Mouse (Mus musculus): Measurements from ENCODE around the gene Spata13. TPM values are rescaled to one million over a fixed set of nuclear protein-coding genes. Genes with fewer than 3 reads are reported as not detected.

Gene Spata13
- polyA plus RNA-seq, 1 experiment from 2014 or later, result 14.0 TPM

DNA sequence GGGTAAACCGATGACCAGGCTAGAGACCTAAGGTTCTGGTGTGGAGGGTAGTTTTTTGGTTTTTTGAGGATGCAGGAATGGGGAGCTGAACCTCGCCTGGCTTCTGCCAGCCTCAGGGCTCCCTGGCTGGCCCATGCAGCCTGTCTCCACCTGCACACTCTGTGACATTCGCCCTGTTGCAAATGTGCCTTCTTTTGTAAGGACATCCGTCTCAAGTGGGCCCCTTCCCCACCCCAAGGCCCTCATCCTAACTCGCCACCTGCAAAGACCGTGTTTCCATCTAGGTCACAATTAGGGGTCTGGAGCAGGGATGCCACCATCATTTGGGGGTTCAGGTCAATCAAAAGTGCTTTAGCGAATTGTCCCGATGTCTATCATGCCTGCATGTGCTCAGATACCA, 75.9 kb downstream of the Spata13 start:
- Histone ChIP-seq H3K36me3 (replicated peaks; ENCODE audit: insufficient read depth, low read length) (peaks cover 4% of the 10 kb centered on the region; the same call in 1 of the 2 replicates), H3K27ac (ENCODE audit: low read depth) (0 out of 2 replicates have a peak overlapping the region, but pooled peaks have one; percentile 49), H3K4me2 (ENCODE audit: low read depth, low read length) (no peak overlapping the region), H3K9me3 (ENCODE audit: low read length) (no peaks in the 10 kb centered on the region), H3K27me3 (ENCODE audit: insufficient read depth, low read length) (no peaks in the 10 kb centered on the region), H3K4me1 (ENCODE audit: insufficient read depth) (peaks cover 8% of the 10 kb centered on the region; the same call in 1 of the 2 replicates), H3K4me3 (ENCODE audit: low read depth, low read length) (no peak overlapping the region), H3K9ac (replicated peaks) (no peak overlapping the region)
- WGBS (ENCODE audit: insufficient replicate concordance), result 62% methylated on average over 8 of the region's 8 CpGs
- TF ChIP-seq EP300 (IDR thresholded peaks at IDR 0.05; ENCODE audit: low read depth), result no peak
- no peak for TF ChIP-seq CTCF (IDR thresholded peaks at IDR 0.05; ENCODE audit: low read depth)
- ATAC-seq (no peak), DNase-seq (no peak)

DNA sequence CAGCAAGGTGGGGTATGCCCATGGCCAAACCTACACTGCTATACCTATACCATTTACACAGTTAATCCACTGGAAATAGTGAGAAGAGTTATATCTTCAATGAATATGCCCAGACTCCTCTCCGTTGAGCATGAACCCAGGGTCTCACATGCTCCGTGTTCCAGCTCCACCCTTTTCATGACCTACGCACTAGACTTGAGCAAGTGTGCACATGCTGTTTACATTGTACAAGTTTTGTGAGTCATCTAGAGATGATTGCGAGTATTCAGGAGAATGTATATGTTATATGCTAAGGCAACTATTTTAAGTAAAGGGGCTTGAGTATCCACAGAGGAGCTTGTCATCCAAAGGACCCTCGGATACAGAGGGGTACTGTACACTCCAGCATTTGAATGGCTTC, 77.4 kb downstream of the Spata13 start:
- no peak overlapping the region for H3K27ac ChIP-seq (ENCODE audit: low read depth)
- peaks cover 4% of the 10 kb centered on the region; the same call in 1 of the 2 replicates for H3K36me3 ChIP-seq (replicated peaks; ENCODE audit: insufficient read depth, low read length)
- no peaks in the 10 kb centered on the region for H3K27me3 ChIP-seq (ENCODE audit: insufficient read depth, low read length)
- 84% methylated on average over 5 of the region's 5 CpGs for WGBS (ENCODE audit: insufficient replicate concordance)
- H3K4me1 ChIP-seq (ENCODE audit: insufficient read depth), result peaks cover 4% of the 10 kb centered on the region; the same call in 1 of the 2 replicates
- H3K4me3 ChIP-seq (ENCODE audit: low read depth, low read length), result no peak overlapping the region
- TF ChIP-seq EP300 (IDR thresholded peaks at IDR 0.05; ENCODE audit: low read depth) (no peak), CTCF (IDR thresholded peaks at IDR 0.05; ENCODE audit: low read depth) (no peak)
- no peak overlapping the region for H3K4me2 ChIP-seq (ENCODE audit: low read depth, low read length)
- ATAC-seq, result no peak
- DNase-seq, result no peak
- H3K9ac ChIP-seq (replicated peaks), result no peak overlapping the region
- no peaks in the 10 kb centered on the region for H3K9me3 ChIP-seq (ENCODE audit: low read length)

DNA sequence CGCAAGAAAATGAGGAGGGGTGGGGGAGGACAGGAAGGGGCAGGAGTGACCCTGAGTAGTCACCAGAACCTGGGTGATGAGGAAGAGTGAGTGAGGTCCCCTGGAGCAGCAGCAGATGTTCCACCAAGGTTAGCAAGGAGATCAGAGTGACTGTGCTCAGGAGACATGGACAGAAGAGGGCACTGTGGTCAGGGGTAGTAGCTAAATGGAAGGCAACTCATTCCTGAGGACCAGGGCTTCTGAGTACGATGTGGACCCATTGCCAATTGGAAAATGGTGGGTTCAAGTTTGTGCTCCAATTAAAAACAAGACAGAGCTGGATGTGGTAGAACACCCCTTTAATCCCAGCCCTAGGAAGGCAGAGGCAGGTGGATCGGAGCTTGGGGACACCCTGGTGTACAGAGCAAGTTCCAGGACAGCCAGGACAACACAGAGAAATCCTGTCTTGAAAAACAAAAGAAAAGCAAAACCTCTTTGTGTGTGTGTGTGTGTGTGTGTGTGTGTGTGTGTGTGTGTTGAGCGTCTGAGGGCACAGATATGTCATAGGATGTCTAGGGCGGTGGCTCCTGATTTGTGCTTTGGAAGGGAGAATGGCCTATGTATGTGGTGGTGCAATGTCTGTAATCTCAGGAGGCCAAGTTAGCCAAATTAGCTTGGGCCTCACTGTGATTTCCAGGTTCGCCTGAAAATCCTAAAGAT, 77.9 kb downstream of the Spata13 start:
- no peak overlapping the region for H3K4me3 ChIP-seq (ENCODE audit: low read depth, low read length)
- TF ChIP-seq CTCF (IDR thresholded peaks at IDR 0.05; ENCODE audit: low read depth) (peak; percentile 54), EP300 (IDR thresholded peaks at IDR 0.05; ENCODE audit: low read depth) (no peak)
- no peaks in the 10 kb centered on the region for H3K27me3 ChIP-seq (ENCODE audit: insufficient read depth, low read length)
- 66% methylated on average over 6 of the region's 6 CpGs for WGBS (ENCODE audit: insufficient replicate concordance)
- H3K4me2 ChIP-seq (ENCODE audit: low read depth, low read length), result no peak overlapping the region
- no peak overlapping the region for H3K27ac ChIP-seq (ENCODE audit: low read depth)
- no peak for ATAC-seq
- peaks cover 4% of the 10 kb centered on the region; the same call in 1 of the 2 replicates for H3K4me1 ChIP-seq (ENCODE audit: insufficient read depth)
- no peak for DNase-seq
- H3K9me3 ChIP-seq (ENCODE audit: low read length), result no peaks in the 10 kb centered on the region
- no peak overlapping the region for H3K9ac ChIP-seq (replicated peaks)
- H3K36me3 ChIP-seq (replicated peaks; ENCODE audit: insufficient read depth, low read length), result peaks cover 4% of the 10 kb centered on the region; the same call in 1 of the 2 replicates

DNA sequence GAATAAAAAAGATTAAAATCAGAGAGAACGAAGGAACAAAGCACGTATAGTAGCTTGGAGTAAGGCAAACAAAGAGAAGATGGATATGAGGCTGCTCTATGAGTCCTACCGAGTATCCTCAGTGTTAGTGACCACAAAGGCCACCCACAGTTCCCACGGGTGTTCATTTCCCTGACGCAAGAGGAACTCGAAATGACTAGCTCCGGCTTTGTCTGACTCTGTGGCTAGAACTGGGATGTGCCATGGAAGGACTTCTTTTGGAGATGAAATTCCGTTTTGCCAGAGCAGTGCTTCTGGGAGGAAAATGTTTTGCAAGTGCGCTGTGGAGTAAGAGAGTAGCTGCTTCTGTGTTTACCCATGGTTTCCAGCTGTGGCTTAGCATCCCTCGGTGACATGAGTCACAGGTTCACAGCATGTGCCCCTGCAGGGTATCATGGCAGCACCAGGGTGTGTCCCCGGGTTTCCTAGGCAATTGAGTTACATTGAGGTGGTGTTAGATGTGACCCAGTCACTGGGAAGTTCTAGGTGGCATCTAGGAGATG, 78.6 kb downstream of the Spata13 start:
- no peak overlapping the region for H3K4me3 ChIP-seq (ENCODE audit: low read depth, low read length)
- H3K9ac ChIP-seq (replicated peaks), result no peak overlapping the region
- peaks cover 4% of the 10 kb centered on the region; the same call in 1 of the 2 replicates for H3K4me1 ChIP-seq (ENCODE audit: insufficient read depth)
- DNase-seq (no peak), ATAC-seq (no peak)
- H3K27ac ChIP-seq (ENCODE audit: low read depth), result no peak overlapping the region
- TF ChIP-seq EP300 (IDR thresholded peaks at IDR 0.05; ENCODE audit: low read depth), result no peak
- no peak for TF ChIP-seq CTCF (IDR thresholded peaks at IDR 0.05; ENCODE audit: low read depth)
- H3K36me3 ChIP-seq (replicated peaks; ENCODE audit: insufficient read depth, low read length), result peaks cover 4% of the 10 kb centered on the region; the same call in 1 of the 2 replicates
- H3K9me3 ChIP-seq (ENCODE audit: low read length), result no peaks in the 10 kb centered on the region
- no peaks in the 10 kb centered on the region for H3K27me3 ChIP-seq (ENCODE audit: insufficient read depth, low read length)
- 61% methylated on average over 11 of the region's 11 CpGs for WGBS (ENCODE audit: insufficient replicate concordance)
- no peak overlapping the region for H3K4me2 ChIP-seq (ENCODE audit: low read depth, low read length)

DNA sequence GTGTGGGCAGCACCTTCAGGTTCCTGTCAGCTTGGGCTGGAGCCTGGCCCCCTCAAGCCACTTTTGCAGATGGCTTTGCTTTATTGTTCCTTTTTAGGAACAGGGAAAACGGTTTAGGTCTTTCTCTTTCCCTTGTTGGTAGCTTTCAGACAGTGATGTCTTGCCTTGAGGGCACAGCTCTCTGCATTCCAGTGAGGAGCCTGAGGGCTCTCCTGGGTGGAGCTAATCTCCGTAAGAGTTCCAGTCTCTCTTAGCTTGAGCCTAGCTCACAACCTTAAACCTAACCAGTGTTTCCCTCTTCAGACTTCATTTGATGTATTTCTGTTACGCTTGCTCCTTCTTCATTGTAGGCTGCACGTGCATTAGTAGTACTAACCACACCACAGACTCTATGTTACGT, 81.9 kb downstream of the Spata13 start:
- no peaks in the 10 kb centered on the region for H3K4me1 ChIP-seq (ENCODE audit: insufficient read depth)
- H3K9ac ChIP-seq (replicated peaks), result no peak overlapping the region
- ATAC-seq, result no peak
- H3K36me3 ChIP-seq (replicated peaks; ENCODE audit: insufficient read depth, low read length), result peaks cover 12% of the 10 kb centered on the region; the same call in 1 of the 2 replicates
- DNase-seq, result no peak
- WGBS (ENCODE audit: insufficient replicate concordance), result 83% methylated on average over 5 of the region's 5 CpGs
- TF ChIP-seq CTCF (IDR thresholded peaks at IDR 0.05; ENCODE audit: low read depth) (no peak), EP300 (IDR thresholded peaks at IDR 0.05; ENCODE audit: low read depth) (no peak)
- H3K27ac ChIP-seq (ENCODE audit: low read depth), result no peak overlapping the region
- no peaks in the 10 kb centered on the region for H3K27me3 ChIP-seq (ENCODE audit: insufficient read depth, low read length)
- H3K4me2 ChIP-seq (ENCODE audit: low read depth, low read length), result no peak overlapping the region
- no peak overlapping the region for H3K4me3 ChIP-seq (ENCODE audit: low read depth, low read length)
- H3K9me3 ChIP-seq (ENCODE audit: low read length), result no peaks in the 10 kb centered on the region

DNA sequence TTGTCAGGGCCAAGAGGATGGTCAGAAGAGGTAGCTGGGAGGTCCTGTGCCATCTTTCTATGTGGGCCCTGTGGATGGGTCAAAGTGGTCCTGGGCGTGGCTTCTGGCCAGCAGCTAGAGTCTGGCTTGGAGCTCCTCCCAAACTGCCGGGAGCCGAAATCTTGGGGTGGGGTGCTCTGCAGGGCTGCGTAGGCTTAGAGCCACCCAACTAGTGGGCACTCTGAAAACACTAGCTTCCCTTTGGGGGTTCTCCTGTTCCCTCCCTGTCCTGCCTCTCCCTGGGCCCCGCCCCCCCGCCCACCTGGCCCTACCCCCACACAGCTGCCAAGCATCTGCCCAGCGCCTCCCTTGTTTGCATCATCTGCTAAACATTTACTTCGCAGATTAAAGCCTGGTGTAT, 87.5 kb downstream of the Spata13 start:
- TF ChIP-seq EP300 (IDR thresholded peaks at IDR 0.05; ENCODE audit: low read depth), result no peak
- no peak for TF ChIP-seq CTCF (IDR thresholded peaks at IDR 0.05; ENCODE audit: low read depth)
- Histone ChIP-seq H3K4me2 (ENCODE audit: low read depth, low read length) (peak overlapping the region; percentile 30), H3K4me1 (ENCODE audit: insufficient read depth) (peaks cover 8% of the 10 kb centered on the region), H3K27ac (ENCODE audit: low read depth) (peak overlapping the region; percentile 19), H3K27me3 (ENCODE audit: insufficient read depth, low read length) (no peaks in the 10 kb centered on the region), H3K36me3 (replicated peaks; ENCODE audit: insufficient read depth, low read length) (0 out of 2 replicates have a peak, but pooled peaks cover 8% of the 10 kb centered on the region), H3K9me3 (ENCODE audit: low read length) (no peaks in the 10 kb centered on the region), H3K4me3 (ENCODE audit: low read depth, low read length) (no peak overlapping the region), H3K9ac (replicated peaks) (no peak overlapping the region)
- DNase-seq (peak; percentile 40), ATAC-seq (peak; percentile 48)
- 20% methylated on average over 8 of the region's 8 CpGs for WGBS (ENCODE audit: insufficient replicate concordance)
